Mouse (Mus musculus) E14TG2a.4 (cell line): ENCODE results near the gene Tmem132d.

ENCODE experiments used
- CTCF ChIP-seq: conservative IDR thresholded peaks from 2 replicates; pipeline ENCODE4 v1.5.1; 2014; ENCODE audit warnings: low read length
- NANOG ChIP-seq: IDR thresholded peaks from 2 replicates; pipeline ENCODE4 v1.6.1; 2014; ENCODE audit warnings: borderline replicate concordance, low read length, mixed read lengths
- POU5F1 ChIP-seq: IDR thresholded peaks from 2 replicates; pipeline ENCODE4 v1.6.1; 2014; ENCODE audit warnings: low read length, borderline replicate concordance

GRCm38 (mm10) chr5:128424213-128424612 is 8.7 kb downstream of the Tmem132d start:
- TF ChIP-seq CTCF, result no peak
- TF ChIP-seq POU5F1, result no peak
- TF ChIP-seq NANOG, result no peak
